Mouse (Mus musculus): ENCODE measurements at regions not wholly inside any gene's neighbourhood (a gene's known extent, or its start where the extent isn't known, plus 50 kb on each side); places are given as distances from the start of the nearest gene placed in this dataset.

DNA sequence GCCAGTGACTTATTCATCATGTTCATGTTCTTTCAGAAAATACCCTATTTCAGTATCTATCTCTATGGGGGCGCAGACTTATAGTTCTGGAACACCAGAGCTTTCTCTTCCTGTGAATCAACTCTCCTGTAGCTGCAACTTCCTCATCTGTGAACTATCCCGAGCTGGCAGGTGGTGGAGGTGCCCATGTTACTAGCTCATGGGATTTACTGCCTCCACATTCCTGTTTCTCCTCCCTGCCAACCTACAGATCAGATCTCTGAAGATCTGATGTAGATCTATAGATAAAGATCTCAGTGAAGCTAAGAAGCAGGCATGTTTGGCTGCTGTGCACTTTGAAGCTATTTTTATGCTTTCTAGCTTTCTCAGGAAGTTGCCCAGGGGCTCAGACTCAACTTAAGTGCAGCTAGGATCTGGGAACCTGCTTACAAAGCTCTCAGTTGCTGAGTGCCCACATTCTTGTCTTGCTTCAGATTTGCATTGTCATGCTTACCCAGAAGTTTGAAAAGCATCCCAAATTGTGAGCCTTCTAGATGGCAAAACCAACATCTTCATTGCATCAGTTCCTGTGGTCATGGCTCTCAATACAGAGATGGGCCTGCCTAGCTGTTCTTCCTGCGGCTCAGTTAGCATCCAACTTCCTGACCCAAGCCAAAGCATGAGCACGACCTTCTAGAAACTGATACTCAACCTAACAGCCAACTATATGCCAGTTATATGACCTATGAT, 156.1 kb upstream of the Nrp1 start:
- WGBS, result 62% methylated on average over 4 of the region's 4 CpGs
- ATAC-seq (replicated peaks; ENCODE audit: low FRiP score), result no peak
- H3K4me1 ChIP-seq, result peaks cover 18% of the 10 kb centered on the region

DNA sequence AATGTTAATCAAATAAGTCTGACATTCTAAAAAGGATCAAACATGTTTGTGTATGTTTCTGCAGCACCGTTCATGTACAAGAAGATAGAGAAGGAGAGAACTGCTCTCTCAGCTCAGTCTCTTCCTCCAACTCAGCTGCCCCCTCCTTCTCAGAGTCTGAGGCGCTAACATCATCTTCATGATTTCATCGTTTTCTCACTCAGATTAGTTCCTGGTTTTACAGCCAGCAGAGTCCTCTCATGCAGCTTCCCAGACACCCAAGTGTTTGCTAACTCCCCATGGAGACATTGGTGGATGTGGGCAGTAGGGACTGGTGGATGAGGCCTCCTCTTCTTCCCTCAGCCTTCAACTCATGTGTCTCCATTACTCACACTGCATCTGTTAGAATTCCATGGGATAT, 153.6 kb upstream of the Nrp1 start:
- ATAC-seq (replicated peaks; ENCODE audit: low FRiP score), result no peak
- Histone ChIP-seq H3K27ac (no peak overlapping the region), H3K36me3 (no peaks in the 10 kb centered on the region), H3K4me1 (peaks cover 20% of the 10 kb centered on the region), H3K4me3 (replicated peaks) (no peak overlapping the region), H3K9ac (no peak overlapping the region), H3K9me3 (replicated peaks) (no peaks in the 10 kb centered on the region), H3K27me3 (no peaks in the 10 kb centered on the region), H3K4me2 (no peak overlapping the region)
- WGBS, result 66% methylated on average over 3 of the region's 3 CpGs

More for the DNA sequence above, 156.1 kb upstream of the Nrp1 start:
- H3K4me3 ChIP-seq (replicated peaks), result no peak overlapping the region
- no peaks in the 10 kb centered on the region for H3K9me3 ChIP-seq (replicated peaks)
- no peak overlapping the region for H3K9ac ChIP-seq
- no peaks in the 10 kb centered on the region for H3K36me3 ChIP-seq
- no peak overlapping the region for H3K27ac ChIP-seq
- H3K4me2 ChIP-seq, result no peak overlapping the region
- H3K27me3 ChIP-seq, result no peaks in the 10 kb centered on the region

DNA sequence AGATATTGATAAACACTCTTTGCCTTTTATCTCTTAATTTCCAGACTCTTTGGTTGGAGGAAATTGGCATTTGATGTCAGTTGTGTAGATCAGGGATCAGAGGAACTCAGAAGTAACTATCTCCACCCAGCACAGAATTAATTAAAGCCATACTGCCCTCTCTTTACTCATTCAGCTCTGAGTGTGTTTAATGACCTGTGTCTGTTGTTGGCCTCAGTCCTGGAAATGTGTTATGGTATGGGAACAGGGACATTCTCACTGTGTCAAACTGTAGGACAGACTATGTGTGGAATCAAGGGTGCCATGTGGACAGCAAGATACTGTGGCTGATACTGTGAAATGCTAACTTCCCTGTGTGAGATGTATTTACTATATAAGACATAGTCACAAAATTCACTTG, 151.3 kb upstream of the Nrp1 start:
- H3K4me2 ChIP-seq, result no peak overlapping the region
- no peak overlapping the region for H3K9ac ChIP-seq
- no peak for ATAC-seq (replicated peaks; ENCODE audit: low FRiP score)
- peaks cover 10% of the 10 kb centered on the region; the same call in 1 of the 2 replicates for H3K4me1 ChIP-seq
- H3K27me3 ChIP-seq, result no peaks in the 10 kb centered on the region
- H3K27ac ChIP-seq, result no peak overlapping the region
- no peak overlapping the region for H3K4me3 ChIP-seq (replicated peaks)
- H3K9me3 ChIP-seq (replicated peaks), result no peaks in the 10 kb centered on the region
- no peaks in the 10 kb centered on the region for H3K36me3 ChIP-seq

DNA sequence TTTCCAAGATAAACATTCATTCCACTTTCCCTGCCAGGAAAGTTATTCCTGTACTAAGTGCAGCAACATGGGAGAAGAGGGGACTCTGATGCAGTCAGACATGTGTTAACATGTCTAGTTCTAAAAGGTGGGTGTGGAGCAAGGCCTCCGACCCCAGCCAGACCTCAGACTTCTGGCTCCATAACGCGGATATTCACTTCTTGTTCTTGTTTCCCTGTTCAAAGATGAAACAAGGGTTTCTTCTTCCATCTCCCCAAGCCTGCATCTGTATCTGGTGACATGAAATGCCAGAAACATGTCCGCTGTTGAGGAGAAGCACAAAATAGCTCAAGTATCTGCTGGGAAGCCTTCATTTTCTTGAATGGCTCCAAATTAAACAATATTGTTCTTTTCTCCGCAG, 147.6 kb upstream of the Nrp1 start:
- ATAC-seq (replicated peaks; ENCODE audit: low FRiP score), result no peak
- Histone ChIP-seq H3K27ac (no peak overlapping the region; the same call in 1 of the 2 replicates), H3K4me1 (0 out of 2 replicates have a peak, but pooled peaks cover 9% of the 10 kb centered on the region), H3K4me3 (replicated peaks) (no peak overlapping the region), H3K4me2 (no peak overlapping the region), H3K9me3 (replicated peaks) (no peaks in the 10 kb centered on the region), H3K27me3 (no peaks in the 10 kb centered on the region), H3K36me3 (no peaks in the 10 kb centered on the region), H3K9ac (no peak overlapping the region)
- WGBS, result 66% methylated on average over 5 of the region's 5 CpGs

DNA sequence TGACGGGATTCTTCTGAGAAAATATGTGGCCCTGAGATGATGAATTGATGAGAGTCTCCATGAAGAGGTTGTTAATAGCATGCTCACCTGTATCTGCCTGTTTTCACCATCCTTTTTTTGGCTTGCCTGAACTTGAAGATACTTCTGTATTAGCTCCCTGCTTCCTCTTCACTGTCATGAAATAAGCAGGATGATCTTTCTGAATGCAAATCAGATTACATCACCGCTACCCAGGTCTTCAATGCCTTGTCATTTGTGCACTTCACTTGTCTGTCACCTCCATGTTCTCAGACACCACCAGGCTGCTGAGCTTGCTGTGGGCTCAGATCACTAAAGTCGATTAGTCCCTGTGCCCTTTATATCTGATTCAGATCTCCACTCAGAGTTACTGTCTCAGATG, 146.2 kb upstream of the Nrp1 start:
- H3K36me3 ChIP-seq, result no peaks in the 10 kb centered on the region
- no peaks in the 10 kb centered on the region for H3K9me3 ChIP-seq (replicated peaks)
- no peak for ATAC-seq (replicated peaks; ENCODE audit: low FRiP score)
- no peaks in the 10 kb centered on the region for H3K27me3 ChIP-seq
- no peak overlapping the region for H3K27ac ChIP-seq
- no peak overlapping the region for H3K9ac ChIP-seq
- H3K4me3 ChIP-seq (replicated peaks), result no peak overlapping the region
- H3K4me2 ChIP-seq, result no peak overlapping the region
- H3K4me1 ChIP-seq, result 0 out of 2 replicates have a peak, but pooled peaks cover 9% of the 10 kb centered on the region
- WGBS, result 83% methylated on average over 3 of the region's 3 CpGs

DNA sequence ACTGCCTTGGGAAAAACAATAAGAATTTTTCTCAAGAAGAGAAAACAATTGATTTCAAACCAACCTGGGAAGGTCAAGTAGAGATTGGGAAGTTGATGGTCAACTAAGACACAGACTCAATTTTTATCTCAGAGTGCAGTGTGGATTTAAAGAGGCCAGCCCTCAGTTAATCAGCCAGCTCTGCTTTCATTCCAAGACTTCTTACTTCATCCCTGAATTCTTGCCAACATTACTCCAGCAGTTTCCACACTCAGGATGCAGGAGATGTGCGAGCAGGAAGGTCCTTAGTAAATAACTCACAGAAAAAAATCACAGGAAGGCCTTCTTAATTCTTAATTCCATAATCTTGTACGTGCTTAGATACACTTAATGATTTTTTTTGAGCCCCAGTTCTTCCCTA, 144.1 kb upstream of the Nrp1 start:
- Histone ChIP-seq H3K4me2 (no peak overlapping the region), H3K27ac (no peak overlapping the region), H3K27me3 (no peaks in the 10 kb centered on the region), H3K4me1 (0 out of 2 replicates have a peak, but pooled peaks cover 6% of the 10 kb centered on the region), H3K4me3 (replicated peaks) (no peak overlapping the region), H3K9ac (no peak overlapping the region), H3K36me3 (no peaks in the 10 kb centered on the region), H3K9me3 (replicated peaks) (no peaks in the 10 kb centered on the region)
- 56% methylated on average over 2 of the region's 2 CpGs for WGBS
- ATAC-seq (replicated peaks; ENCODE audit: low FRiP score), result no peak

DNA sequence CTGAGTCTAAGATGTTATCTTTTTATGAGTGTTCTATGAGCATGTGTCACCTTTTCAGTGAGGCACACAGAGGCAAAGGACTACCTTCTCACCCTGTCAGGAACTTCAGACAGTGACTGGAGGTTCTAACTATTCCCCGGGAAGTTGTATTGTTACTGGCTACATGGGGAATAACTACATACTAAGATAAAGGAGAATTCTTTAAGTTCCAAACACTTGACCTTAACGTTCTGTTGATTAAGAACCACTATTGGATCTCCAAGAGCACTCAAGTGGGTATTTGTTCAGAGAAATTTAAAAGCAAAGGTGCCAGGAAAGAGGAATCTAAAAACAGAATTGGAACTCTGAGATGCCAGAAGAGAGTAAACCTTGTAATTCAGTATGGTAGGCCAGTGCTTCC, 139.5 kb upstream of the Nrp1 start:
- Histone ChIP-seq H3K36me3 (no peaks in the 10 kb centered on the region), H3K9ac (no peak overlapping the region), H3K27ac (no peak overlapping the region), H3K4me2 (no peak overlapping the region), H3K4me3 (replicated peaks) (no peak overlapping the region), H3K27me3 (no peaks in the 10 kb centered on the region), H3K9me3 (replicated peaks) (no peaks in the 10 kb centered on the region), H3K4me1 (peaks cover under 1% of the 10 kb centered on the region; the same call in 1 of the 2 replicates)
- 75% methylated on average over 2 of the region's 2 CpGs for WGBS
- ATAC-seq (replicated peaks; ENCODE audit: low FRiP score), result no peak

DNA sequence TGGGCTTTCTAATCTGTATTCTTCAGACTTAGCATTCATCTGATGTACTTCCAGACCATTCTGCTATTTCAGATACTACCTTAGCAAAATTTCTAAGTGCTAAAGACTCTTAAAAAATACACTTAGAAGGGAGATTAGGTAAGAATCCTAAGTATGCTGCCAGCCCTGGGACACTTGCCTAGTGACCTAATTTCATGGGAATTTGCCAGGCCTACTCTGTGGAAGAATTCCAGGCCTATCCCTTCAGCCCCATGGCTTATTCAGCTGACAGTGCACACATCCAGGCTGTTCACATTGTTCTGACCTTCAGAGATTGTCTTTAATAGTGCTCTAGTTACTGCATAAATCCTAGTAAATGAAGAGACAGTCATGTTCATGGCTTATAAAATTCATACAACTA, 138.9 kb upstream of the Nrp1 start:
- ATAC-seq (replicated peaks; ENCODE audit: low FRiP score), result no peak
- no peak overlapping the region for H3K4me3 ChIP-seq (replicated peaks)
- no peaks in the 10 kb centered on the region for H3K9me3 ChIP-seq (replicated peaks)
- no peak overlapping the region for H3K4me2 ChIP-seq
- H3K27me3 ChIP-seq, result no peaks in the 10 kb centered on the region
- no peaks in the 10 kb centered on the region for H3K36me3 ChIP-seq
- no peak overlapping the region for H3K9ac ChIP-seq
- no peaks in the 10 kb centered on the region; the same call in 1 of the 2 replicates for H3K4me1 ChIP-seq
- no peak overlapping the region for H3K27ac ChIP-seq

DNA sequence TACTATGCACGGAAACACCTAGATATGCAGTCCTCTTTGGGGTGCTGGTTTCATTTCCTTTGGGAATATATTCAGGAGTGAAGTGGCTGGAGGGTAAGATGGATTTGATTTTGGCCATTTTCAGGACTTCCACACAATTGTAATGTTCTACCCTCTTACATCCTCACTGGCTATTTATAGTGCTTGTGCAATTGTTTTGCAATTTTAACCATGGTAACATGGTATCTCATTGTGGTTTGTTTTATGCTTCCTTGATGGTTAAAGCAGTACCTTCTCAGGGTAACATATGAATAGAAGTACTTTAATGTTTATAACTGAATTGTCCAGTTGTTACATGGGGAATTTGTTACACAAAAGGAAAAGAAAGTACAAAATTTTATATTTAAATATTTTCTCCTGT, 135.3 kb upstream of the Nrp1 start:
- Histone ChIP-seq H3K4me3 (replicated peaks) (no peak overlapping the region), H3K9me3 (replicated peaks) (no peaks in the 10 kb centered on the region), H3K4me2 (no peak overlapping the region), H3K4me1 (no peaks in the 10 kb centered on the region; the same call in 1 of the 2 replicates), H3K27ac (no peak overlapping the region), H3K9ac (no peak overlapping the region), H3K27me3 (no peaks in the 10 kb centered on the region), H3K36me3 (no peaks in the 10 kb centered on the region)
- 79% methylated on average over 1 of the region's 1 CpGs for WGBS
- ATAC-seq (replicated peaks; ENCODE audit: low FRiP score), result no peak

DNA sequence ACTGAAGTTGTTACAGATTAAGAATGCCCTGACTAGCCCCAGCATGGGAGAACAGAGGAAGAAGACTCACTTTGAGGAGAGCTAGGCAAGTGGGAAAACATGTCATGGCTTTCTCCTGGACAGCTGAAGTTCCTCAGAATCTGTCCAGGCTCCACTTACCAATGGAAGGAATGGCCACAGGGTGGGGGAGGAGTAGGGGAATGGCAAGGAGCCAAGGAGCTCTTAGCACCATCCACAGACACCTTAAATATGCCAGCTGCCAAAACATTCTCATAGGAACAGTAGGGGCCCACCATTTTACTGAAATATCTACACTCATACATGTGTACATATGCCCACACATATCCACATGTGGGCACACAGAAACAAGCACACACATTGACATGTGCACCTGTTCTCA, 134.9 kb upstream of the Nrp1 start:
- no peak overlapping the region for H3K4me3 ChIP-seq (replicated peaks)
- H3K4me2 ChIP-seq, result no peak overlapping the region
- H3K27me3 ChIP-seq, result no peaks in the 10 kb centered on the region
- no peak for ATAC-seq (replicated peaks; ENCODE audit: low FRiP score)
- H3K9me3 ChIP-seq (replicated peaks), result no peaks in the 10 kb centered on the region
- no peaks in the 10 kb centered on the region for H3K36me3 ChIP-seq
- H3K4me1 ChIP-seq, result no peaks in the 10 kb centered on the region; the same call in 1 of the 2 replicates
- no peak overlapping the region for H3K27ac ChIP-seq
- H3K9ac ChIP-seq, result no peak overlapping the region

DNA sequence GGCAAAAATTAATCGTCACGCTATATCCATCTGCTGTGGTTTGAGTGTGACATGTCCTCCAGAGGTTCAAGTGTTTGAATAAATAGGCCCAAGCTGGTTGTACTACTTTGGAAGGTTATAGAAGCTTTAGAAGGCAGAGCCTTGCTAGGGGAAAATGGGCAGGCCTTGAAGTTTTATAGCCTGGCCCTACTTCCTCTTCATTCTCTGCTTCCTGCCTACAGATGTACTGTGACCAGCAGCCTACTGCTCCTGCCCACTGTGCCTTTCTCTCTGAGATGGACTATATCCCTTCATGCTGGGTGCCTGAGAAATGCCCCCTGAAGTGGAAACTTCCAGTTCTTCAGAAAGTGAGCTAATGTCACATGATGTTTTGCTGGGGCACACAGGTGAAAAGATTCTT, 133.3 kb upstream of the Nrp1 start:
- Histone ChIP-seq H3K4me3 (replicated peaks) (no peak overlapping the region), H3K27me3 (no peaks in the 10 kb centered on the region), H3K36me3 (no peaks in the 10 kb centered on the region), H3K4me2 (no peak overlapping the region), H3K9me3 (replicated peaks) (no peaks in the 10 kb centered on the region), H3K27ac (no peak overlapping the region), H3K4me1 (no peaks in the 10 kb centered on the region; the same call in 1 of the 2 replicates), H3K9ac (no peak overlapping the region)
- no peak for ATAC-seq (replicated peaks; ENCODE audit: low FRiP score)
- 97% methylated on average over 2 of the region's 2 CpGs for WGBS

DNA sequence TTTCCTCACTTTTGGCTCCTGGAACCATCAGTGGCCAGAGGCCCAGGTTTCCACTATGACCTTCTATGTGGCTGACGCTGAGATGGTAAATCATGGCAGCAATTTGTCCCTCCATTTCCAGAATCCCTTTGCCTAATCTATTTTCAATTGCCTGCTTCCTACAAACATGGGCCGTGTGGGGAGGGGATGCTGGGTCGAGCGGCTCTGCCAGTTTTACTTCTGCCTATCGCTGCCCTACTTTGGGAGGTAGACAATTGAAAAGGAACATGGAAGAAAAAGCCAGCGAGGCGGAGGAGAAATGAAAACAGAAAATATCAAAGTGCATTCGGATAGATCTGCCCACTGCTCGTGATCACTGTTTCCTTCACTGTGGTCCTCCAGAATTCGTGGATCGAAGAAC, 123.3 kb upstream of the Nrp1 start:
- Histone ChIP-seq H3K4me1 (peaks cover 8% of the 10 kb centered on the region), H3K9ac (no peak overlapping the region), H3K36me3 (no peaks in the 10 kb centered on the region), H3K4me3 (replicated peaks) (no peak overlapping the region), H3K4me2 (no peak overlapping the region), H3K27me3 (no peaks in the 10 kb centered on the region), H3K27ac (no peak overlapping the region), H3K9me3 (replicated peaks) (no peaks in the 10 kb centered on the region)
- 51% methylated on average over 11 of the region's 11 CpGs for WGBS
- no peak for ATAC-seq (replicated peaks; ENCODE audit: low FRiP score)

DNA sequence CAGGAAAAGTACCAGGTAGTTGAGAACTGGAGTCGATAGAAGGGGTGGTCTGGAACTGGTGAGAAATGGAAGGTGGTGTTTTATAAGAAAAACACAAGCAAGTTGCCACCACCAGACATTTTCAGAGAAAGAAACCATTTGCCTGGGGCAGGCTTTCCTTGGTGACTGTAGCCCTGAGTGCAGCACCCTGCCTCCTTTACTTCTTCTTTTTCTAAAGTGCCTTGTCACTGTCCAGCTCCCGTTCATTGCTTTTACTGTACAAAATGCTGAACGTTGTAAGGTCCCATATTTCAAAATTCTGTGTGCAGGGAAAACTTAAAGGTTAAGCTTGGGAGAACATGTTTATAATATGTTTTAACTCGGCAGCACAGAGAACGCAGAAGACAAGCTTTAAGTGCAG, 122.9 kb upstream of the Nrp1 start:
- WGBS, result 47% methylated on average over 5 of the region's 5 CpGs
- H3K4me1 ChIP-seq, result peaks cover 8% of the 10 kb centered on the region
- ATAC-seq (replicated peaks; ENCODE audit: low FRiP score), result no peak

More for the DNA sequence above, 122.9 kb upstream of the Nrp1 start:
- H3K9ac ChIP-seq, result no peak overlapping the region
- no peak overlapping the region for H3K4me3 ChIP-seq (replicated peaks)
- no peaks in the 10 kb centered on the region for H3K27me3 ChIP-seq
- H3K36me3 ChIP-seq, result no peaks in the 10 kb centered on the region
- no peaks in the 10 kb centered on the region for H3K9me3 ChIP-seq (replicated peaks)
- no peak overlapping the region for H3K27ac ChIP-seq
- no peak overlapping the region for H3K4me2 ChIP-seq

All from kidney, embryonic 15.5 days (tissue).